Mouse (Mus musculus) layer of hippocampus, postnatal 25 days (tissue): ENCODE data around the gene Ppp2r5a. TPM values are rescaled to one million over a fixed set of nuclear protein-coding genes. Genes with fewer than 3 reads are reported as not detected.

ENCODE experiments used
- DNase-seq, 2 experiments: peaks; one replicate each; pipeline ENCODE4 v3.0.0; 2022; ENCODE audit warnings: mixed read lengths in 2 of 2, low spot score in 1 of 2; ENCODE audit errors: extremely low spot score in 1 of 2
- total RNA-seq, 2 experiments: library from RNA; stranded (reverse); gene quantifications; 2 replicates each; pipeline ENCODE4 v1.2.3; 2021

Gene Ppp2r5a
- total RNA-seq, 2 experiments from 2014 or later = 69.3 to 70.9 TPM

GRCm38 (mm10) chr1:191419421-191419820 lies 16.3 kb upstream of the Ppp2r5a start:
- DNase-seq = no peak

DNA sequence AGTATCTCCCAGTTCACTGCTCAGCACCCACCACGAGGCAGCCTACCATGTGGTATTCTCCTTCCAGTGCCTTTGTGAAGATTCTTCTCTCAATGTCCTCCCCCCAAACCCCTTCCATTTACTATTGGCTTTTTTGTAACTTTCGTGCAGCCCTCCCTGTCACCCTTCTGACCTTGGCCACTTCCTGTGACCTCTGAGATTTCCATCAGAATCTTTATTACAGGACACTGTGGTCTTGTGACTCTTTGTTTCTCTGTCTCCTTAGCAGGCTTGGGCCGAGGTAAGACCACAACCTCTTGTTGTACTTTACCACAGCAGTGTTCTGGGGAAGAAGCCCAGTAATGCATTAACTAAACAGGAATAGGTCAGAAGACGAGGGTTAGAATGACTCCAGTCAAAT lies 15.9 kb upstream of the Ppp2r5a start:
- no peak for DNase-seq

GRCm38 (mm10) chr1:191417111-191417510 lies 14.0 kb upstream of the Ppp2r5a start:
- no peak for DNase-seq

DNA sequence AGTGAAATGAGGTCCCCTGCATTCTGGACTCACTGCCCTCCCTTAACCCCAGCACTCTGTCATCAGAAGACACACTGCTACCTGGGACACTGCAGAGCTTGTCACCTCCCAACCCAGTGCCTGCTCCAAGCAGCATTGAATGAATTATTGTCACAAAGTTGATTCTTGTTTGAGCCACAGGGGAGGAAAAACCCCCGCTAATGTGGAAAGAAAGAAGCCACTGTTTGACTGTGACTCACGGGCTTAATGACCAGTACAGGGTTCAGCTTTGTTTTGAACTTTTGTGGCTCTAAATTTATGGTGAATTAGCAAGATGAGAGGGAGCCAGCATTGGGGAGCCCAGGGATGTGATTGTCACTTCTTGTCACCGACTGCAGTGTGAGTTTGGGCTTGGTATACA lies 13.5 kb upstream of the Ppp2r5a start:
- DNase-seq = no peak

- DNase-seq = no peak
These were observed 11.4 kb upstream of the Ppp2r5a start for GRCm38 (mm10) chr1:191414432-191414831.

DNA sequence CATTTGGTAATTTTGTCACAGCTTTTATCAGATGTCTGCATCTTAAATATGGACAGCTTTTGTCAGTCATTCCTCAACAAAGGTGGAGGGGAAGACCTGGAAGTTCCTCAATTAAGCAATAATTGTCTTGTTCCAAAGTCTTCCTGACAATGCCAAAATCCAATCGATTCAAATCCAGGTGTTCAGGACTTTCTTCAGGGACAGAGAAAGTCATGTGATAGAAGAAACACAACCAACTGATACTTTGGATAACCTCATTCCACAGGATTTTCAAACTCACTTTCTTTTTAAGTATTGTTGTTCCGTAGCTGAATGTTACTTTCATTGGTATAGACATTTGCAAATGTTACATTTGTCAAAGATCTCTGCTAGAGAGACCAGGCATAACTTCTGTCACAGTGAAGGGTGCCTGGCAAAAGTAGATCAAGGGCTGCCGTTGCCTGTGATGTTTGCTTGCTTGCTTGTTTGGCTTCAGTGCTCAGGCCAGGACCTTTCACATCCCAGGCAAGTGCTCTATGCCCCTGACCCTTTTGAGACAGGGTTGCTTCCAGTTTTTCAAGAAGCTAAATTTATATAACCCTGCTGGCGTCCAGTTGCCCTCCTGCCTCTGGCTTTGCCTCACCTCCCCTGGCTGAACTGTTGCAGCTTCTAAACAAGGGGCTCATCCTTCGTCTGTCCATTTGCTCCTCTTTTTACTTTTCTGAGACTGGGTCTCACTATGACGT lies 10.8 kb upstream of the Ppp2r5a start:
- DNase-seq = no peak

- no peak for DNase-seq
These were observed 7.4 kb upstream of the Ppp2r5a start for GRCm38 (mm10) chr1:191410294-191411036.

- DNase-seq = no peak
These were observed 4.2 kb upstream of the Ppp2r5a start for GRCm38 (mm10) chr1:191407246-191407645.

DNA sequence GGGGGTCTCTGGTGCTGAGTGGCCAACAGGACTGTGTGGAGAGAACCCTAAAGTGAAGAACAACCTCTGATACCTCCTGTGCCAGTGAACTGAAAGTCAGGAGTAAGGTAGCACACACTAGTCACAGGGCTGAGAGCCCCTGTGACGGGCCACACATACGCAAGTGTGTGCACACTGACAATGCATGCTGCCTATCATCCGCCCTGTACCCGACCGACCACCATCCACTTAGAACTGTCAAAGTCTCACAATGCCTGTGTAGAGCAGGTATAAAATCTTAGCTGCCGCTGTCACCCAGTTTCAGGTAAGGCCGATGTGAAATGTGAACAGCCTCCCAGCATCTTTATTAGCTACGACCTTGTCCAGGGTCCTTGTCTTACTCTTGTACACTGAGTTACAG lies 3.4 kb upstream of the Ppp2r5a start:
- DNase-seq = no peak

- DNase-seq = no peak
These were observed 1.8 kb upstream of the Ppp2r5a start for GRCm38 (mm10) chr1:191404721-191405329.

DNA sequence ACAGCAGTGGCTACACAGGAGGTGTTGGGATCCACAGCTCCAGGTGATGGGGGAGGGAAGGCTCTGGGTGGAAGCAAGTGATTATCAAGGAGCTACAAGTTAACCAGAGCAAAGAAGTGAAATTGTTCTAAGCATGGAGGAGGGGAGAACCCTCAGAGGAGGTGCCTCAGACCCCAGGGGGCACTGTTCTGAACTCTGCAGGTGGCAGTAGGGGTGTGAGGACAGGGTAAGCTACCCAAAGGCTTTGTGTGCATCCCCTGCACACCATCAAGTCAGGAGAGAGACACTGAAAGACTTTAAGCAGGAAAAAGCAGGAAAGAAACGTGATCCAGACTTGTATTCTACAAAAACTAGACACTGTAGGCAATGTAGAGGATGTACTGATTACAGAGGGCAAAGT lies 1.2 kb upstream of the Ppp2r5a start:
- DNase-seq = no peak

DNA sequence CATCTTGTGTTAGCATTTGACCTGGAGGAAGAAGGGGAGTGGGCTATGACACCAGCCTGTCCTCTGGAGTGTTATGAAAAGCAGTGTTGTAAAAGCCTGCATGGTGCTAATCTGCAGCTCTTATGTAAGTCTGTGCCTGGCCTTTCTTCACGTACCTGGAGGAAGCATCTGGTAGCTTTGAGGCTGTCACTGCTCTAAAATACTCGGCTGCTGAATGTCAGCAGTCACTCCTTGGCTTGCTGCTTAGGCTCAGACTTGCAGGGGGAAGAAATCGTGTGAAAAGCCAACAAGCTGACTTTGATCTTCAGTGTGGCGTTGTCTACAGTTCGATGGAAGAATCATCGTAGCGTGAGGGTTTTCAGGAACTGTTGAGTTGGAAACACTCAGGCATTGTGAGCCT lies 566 bp downstream of the Ppp2r5a start:
- DNase-seq = no peak

DNA sequence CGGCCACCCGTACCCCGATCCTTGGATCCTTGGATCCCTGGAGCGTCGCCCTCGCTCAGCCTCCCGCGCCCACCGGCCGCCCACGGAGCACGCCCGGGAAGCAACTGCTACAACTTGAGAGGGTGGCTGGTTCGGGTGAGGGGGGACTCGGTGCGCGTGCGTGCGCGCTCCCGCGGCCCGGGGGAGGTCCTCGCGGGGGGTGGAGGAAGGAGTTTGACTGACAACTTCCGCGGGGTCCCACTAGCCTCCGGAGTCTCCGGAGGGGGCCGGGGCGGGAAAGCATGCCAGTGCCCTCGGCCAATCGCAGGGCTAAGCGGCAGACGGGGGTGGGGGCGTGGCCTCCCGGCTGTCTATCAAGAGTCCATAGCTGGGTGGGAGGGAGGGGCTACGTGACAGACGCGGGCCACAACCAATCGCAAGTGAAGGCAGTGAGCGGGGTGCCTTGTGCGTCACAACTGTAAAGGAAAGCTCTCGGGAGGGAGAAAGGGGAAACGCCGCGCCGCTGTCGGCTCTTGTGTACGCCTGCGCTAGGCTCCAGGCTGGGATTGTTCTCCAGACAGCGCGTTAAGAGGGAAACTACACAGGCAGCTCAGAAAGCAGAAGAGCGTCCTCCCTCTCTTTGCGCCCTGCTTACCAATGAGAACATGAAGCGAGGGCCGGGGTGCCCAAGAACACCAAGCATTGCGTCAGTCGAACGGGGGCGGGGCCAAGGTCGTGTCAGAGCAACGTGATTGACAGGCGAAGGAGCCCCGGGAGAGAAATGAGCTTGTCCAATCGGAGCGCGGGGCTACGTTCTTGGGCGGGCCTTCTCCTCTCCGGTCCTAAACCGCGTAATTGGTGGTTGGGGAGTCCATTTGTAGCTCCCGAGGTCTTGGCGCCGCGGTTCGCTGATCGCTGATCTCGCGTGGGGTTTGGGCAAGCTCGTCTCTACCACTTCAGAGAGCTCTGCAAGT lies 5.9 kb downstream of the Ppp2r5a start:
- DNase-seq = peak; percentile 97 to 98

DNA sequence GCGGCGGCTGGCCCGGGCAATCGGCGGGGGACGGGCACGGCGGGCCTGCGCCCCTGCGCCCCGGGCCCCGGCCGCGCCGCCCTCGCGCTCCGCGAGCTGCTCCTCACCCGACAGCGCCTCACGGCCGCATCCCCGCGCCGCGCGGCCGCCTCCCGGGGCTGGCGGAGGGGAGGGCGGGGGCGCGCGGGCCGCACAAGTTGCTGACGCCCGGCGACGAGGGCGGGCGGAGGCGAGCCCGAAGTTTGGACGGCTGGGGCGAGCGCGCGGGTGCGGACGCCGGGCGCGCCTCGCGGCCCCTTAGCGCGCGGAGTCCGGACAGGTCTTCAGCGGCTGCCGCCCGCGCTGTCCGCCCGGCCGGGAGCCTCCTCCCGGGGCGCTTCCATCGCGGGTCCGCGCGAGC lies 6.6 kb downstream of the Ppp2r5a start:
- DNase-seq = no peak

- DNase-seq = peak; percentile 27 to 44
These were observed 7.1 kb downstream of the Ppp2r5a start for GRCm38 (mm10) chr1:191395871-191396433.

- no peak for DNase-seq
These were observed 7.9 kb downstream of the Ppp2r5a start for GRCm38 (mm10) chr1:191395200-191395599.

GRCm38 (mm10) chr1:191394126-191394525 lies 8.9 kb downstream of the Ppp2r5a start:
- DNase-seq = no peak

DNA sequence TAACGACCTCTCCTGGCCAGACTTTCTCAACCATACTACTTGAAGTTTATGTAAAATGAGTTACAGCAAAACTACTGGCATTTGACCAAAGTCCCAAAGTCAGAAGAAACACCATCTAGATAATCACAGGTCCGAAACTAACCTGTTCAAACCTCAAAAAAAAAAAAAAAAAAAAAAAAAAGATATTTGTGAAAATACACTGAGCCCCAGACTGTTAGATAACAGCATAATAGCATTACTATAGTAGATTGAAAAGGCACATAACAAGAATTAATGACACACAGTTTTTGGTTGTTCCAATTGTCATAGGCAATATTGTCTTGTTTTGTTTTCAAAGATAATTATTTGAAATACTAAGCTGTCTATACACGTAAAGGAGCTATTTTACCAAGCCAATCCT lies 9.5 kb downstream of the Ppp2r5a start:
- DNase-seq = no peak

DNA sequence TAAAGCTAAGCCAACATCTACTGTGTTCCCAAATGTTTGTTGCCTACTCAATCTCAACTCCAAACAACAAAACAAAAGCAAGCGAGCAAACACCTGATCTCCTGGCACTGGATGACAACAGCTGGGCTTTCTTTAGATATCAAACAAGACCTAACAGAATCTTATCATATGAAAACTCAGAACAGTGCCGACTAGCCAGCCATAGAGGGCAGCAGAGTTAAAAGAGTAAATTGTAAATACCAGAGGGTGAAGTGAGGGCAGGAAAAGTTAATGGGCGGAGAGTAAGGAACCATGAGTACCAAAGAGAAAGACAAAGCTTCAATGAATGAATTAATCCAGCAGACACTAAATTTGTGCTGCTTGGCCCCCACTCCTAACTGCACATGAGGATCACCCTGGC lies 11.8 kb downstream of the Ppp2r5a start:
- peak in 1 of 2 experiments; percentile 40 for DNase-seq

DNA sequence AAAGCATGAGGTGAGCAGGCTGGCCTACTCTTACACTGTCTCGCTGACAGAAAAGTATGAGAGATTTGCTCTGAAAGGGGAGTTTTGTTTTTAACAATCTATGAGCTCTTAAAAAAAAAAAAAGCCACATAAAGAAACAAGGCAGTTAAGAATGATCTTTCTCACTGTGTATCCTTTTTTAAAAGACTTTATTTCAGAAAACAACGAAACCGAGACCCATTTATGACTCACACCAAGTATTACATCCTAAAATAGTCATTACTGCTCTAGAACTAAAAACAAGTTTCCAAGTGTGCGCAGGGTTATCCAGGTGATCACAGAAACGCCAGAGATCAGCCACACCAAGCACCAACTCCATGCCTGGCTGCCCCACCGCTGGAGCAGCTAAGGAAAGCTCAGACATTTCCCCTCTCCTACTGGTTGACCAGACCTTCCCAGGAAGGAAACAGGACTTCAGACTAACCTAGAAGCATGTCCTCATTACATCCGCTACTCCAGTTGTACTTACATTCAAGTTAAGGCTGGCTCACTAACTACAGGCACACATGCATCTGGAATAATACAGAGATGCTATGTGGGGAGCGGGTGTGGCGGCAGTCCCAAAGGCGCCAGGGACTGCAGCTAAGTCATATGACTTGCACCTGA lies 18.2 kb downstream of the Ppp2r5a start:
- DNase-seq = no peak
